Mouse (Mus musculus) midbrain, embryonic 16.5 days (tissue): Measurements from ENCODE around the gene Mocs2. TPM values are rescaled to one million over a fixed set of nuclear protein-coding genes. Genes with fewer than 3 reads are reported as not detected.

ENCODE experiments used
- ATAC-seq: fragments of 200-750 bp; cut with Nextera tagmentation; 2 replicates; pipeline ENCODE4 v1.8.0; 2017; ENCODE audit warnings: moderate TSS enrichment
- H3K27ac ChIP-seq: fragments of 300-500 bp; sonication (generic); 2 replicates; pipeline ENCODE4 v1.5.1; 2014; ENCODE audit warnings: mild to moderate bottlenecking, low read length, mixed read lengths
- H3K27me3 ChIP-seq: fragments of 300-500 bp; sonication (generic); 2 replicates; pipeline ENCODE4 v1.6.1; 2014; ENCODE audit warnings: low read depth, low read length, mixed read lengths; ENCODE audit not compliant: control insufficient read depth, insufficient read depth
- H3K36me3 ChIP-seq: fragments of 300-500 bp; sonication (generic); 2 replicates; pipeline ENCODE4 v1.6.1; 2014; ENCODE audit warnings: mild to moderate bottlenecking, low read length, moderate library complexity, mixed read lengths; ENCODE audit not compliant: control insufficient read depth, insufficient read depth
- H3K4me1 ChIP-seq: fragments of 300-500 bp; sonication (generic); 2 replicates; pipeline ENCODE4 v1.6.1; 2014; ENCODE audit warnings: mild to moderate bottlenecking, low read length, mixed read lengths; ENCODE audit not compliant: control insufficient read depth, insufficient read depth
- H3K4me2 ChIP-seq: fragments of 300-500 bp; sonication (generic); 2 replicates; pipeline ENCODE4 v1.6.1; 2014; ENCODE audit warnings: mild to moderate bottlenecking, low read length, mixed read lengths
- H3K4me3 ChIP-seq: fragments of 300-500 bp; sonication (generic); 2 replicates; pipeline ENCODE4 v1.5.1; 2014; ENCODE audit warnings: low read depth, mild to moderate bottlenecking, low read length, moderate library complexity, mixed read lengths
- H3K9ac ChIP-seq: fragments of 300-500 bp; sonication (generic); 2 replicates; pipeline ENCODE4 v1.6.1; 2014; ENCODE audit warnings: low read depth, low read length, mixed read lengths
- H3K9me3 ChIP-seq: fragments of 300-500 bp; sonication (generic); replicated peaks from 2 replicates; pipeline ENCODE4 v1.6.1; 2014; ENCODE audit warnings: mild to moderate bottlenecking, low read length, mixed read lengths; ENCODE audit not compliant: control insufficient read depth, poor library complexity, severe bottlenecking
- WGBS: fragments of 180-500 bp; shearing (Covaris S2); extraction: QIAGEN DNeasy Blood & Tissue Kit; methylation state at CpG from one replicate; pipeline ENCODE4 v1.1.7; 2014; 5-methylcytosine and 5-hydroxymethylcytosine counted together
- polyA plus RNA-seq: library from polyadenylated mRNA; unstranded; fragments of >200 nt; fragmentation: Nextera tagmentation; extraction: Ambion mirVana; gene quantifications from 2 replicates; pipeline ENCODE4 v1.2.1, GENCODE M21; 2015

Gene Mocs2
- polyA plus RNA-seq, 1 experiment from 2014 or later, result 127 TPM

DNA sequence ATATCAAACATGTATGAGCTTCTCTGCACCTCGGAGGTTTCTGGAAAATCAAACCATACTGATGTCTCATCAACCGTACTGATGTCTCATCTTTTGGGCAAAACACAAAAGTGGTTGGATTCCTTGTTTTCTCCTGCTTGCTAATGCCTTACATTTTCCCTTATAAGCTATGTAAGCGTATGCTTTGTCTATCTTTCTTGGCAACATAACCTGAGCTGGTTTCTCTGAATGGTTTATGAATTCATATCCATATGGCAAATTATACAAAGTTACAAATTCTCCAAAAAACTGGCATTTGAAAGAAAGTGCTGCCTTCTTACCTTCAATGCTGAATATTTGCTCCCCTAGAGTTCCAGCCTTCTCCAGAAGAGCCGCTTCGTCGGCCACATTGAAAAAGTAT lies 56.7 kb downstream of the Mocs2 start:
- WGBS, result 92% methylated on average over 6 of the region's 6 CpGs
- H3K4me1 ChIP-seq, result no peaks in the 10 kb centered on the region
- ATAC-seq, result no peak

GRCm38 (mm10) chr13:114876005-114876520 lies 58.0 kb downstream of the Mocs2 start:
- Histone ChIP-seq H3K9ac (no peak overlapping the region), H3K4me3 (no peak overlapping the region), H3K9me3 (no peaks in the 10 kb centered on the region), H3K36me3 (no peaks in the 10 kb centered on the region), H3K4me2 (no peak overlapping the region), H3K27me3 (no peaks in the 10 kb centered on the region), H3K4me1 (no peaks in the 10 kb centered on the region), H3K27ac (no peak overlapping the region)
- no peak for ATAC-seq
- WGBS, result 94% methylated on average over 2 of the region's 2 CpGs

More for the DNA sequence above, 56.7 kb downstream of the Mocs2 start:
- Histone ChIP-seq H3K9me3 (no peaks in the 10 kb centered on the region), H3K9ac (no peak overlapping the region), H3K27me3 (no peaks in the 10 kb centered on the region), H3K36me3 (no peaks in the 10 kb centered on the region), H3K4me2 (no peak overlapping the region), H3K27ac (no peak overlapping the region), H3K4me3 (no peak overlapping the region)

- no peak for ATAC-seq
- Histone ChIP-seq H3K4me1 (no peaks in the 10 kb centered on the region), H3K9ac (no peak overlapping the region), H3K4me2 (no peak overlapping the region), H3K27ac (no peak overlapping the region), H3K27me3 (no peaks in the 10 kb centered on the region), H3K4me3 (no peak overlapping the region), H3K36me3 (no peaks in the 10 kb centered on the region), H3K9me3 (no peaks in the 10 kb centered on the region)
- WGBS, result 85% methylated on average over 11 of the region's 11 CpGs
These were observed 60.6 kb downstream of the Mocs2 start for GRCm38 (mm10) chr13:114878667-114879066.

Other genes starting within 250 kb of the Mocs2 start
- gene Itga2, start 113.9 kb downstream of the Mocs2 start, polyA plus RNA-seq, result 1.4 and 2.1 TPM in 2 replicates